Mouse (Mus musculus) limb, embryonic 12.5 days (tissue): ENCODE data around the gene Rab33a. TPM values are rescaled to one million over a fixed set of nuclear protein-coding genes. Genes with fewer than 3 reads are reported as not detected.

Experiments
- ATAC-seq: fragments of 200-750 bp; cut with Nextera tagmentation; 2 replicates; pipeline ENCODE4 v1.8.0; 2017; ENCODE audit warnings: low read depth, moderate TSS enrichment; ENCODE audit not compliant: insufficient number of reproducible peaks, insufficient read depth, low FRiP score, low TSS enrichment
- H3K27ac ChIP-seq: fragments of 300-500 bp; sonication (generic); 2 replicates; pipeline ENCODE4 v1.5.1; 2016; ENCODE audit warnings: mild to moderate bottlenecking, moderate library complexity
- H3K27me3 ChIP-seq: fragments of 300-500 bp; sonication (generic); 2 replicates; pipeline ENCODE4 v1.6.1; 2016; ENCODE audit warnings: mild to moderate bottlenecking, moderate library complexity
- H3K36me3 ChIP-seq: fragments of 300-500 bp; sonication (generic); 2 replicates; pipeline ENCODE4 v1.6.1; 2016; ENCODE audit warnings: mild to moderate bottlenecking, moderate library complexity
- H3K4me1 ChIP-seq: fragments of 300-500 bp; sonication (generic); replicated peaks from 2 replicates; pipeline ENCODE4 v1.6.1; 2016
- H3K4me2 ChIP-seq: fragments of 300-500 bp; sonication (generic); 2 replicates; pipeline ENCODE4 v1.6.1; 2016; ENCODE audit warnings: mild to moderate bottlenecking, moderate library complexity
- H3K4me3 ChIP-seq: fragments of 300-500 bp; sonication (generic); replicated peaks from 2 replicates; pipeline ENCODE4 v1.5.1; 2016; ENCODE audit warnings: mild to moderate bottlenecking
- H3K9ac ChIP-seq: fragments of 300-500 bp; sonication (generic); replicated peaks from 2 replicates; pipeline ENCODE4 v1.6.1; 2016; ENCODE audit warnings: mild to moderate bottlenecking, moderate library complexity
- H3K9me3 ChIP-seq: fragments of 300-500 bp; sonication (generic); 2 replicates; pipeline ENCODE4 v1.6.1; 2016; ENCODE audit warnings: mild to moderate bottlenecking, moderate library complexity
- WGBS: fragments of 180-500 bp; shearing (Covaris S2); methylation state at CpG from one replicate; pipeline ENCODE4 v1.1.7; 2016; 5-methylcytosine and 5-hydroxymethylcytosine counted together
- polyA plus RNA-seq: library from polyadenylated mRNA; unstranded; fragments of >200 nt; fragmentation: Nextera tagmentation; extraction: Ambion mirVana; gene quantifications from 2 replicates; pipeline ENCODE4 v1.2.1, GENCODE M21; 2016

The Rab33a gene
- polyA plus RNA-seq, 1 experiment from 2014 or later = 7.0 TPM

GRCm38 (mm10) chrX:48525866-48526265 lies 6.8 kb downstream of the Rab33a start:
- Histone ChIP-seq H3K4me2 (no peak overlapping the region), H3K9me3 (no peaks in the 10 kb centered on the region), H3K27me3 (no peaks in the 10 kb centered on the region), H3K36me3 (no peaks in the 10 kb centered on the region), H3K27ac (no peak overlapping the region), H3K9ac (no peak overlapping the region), H3K4me1 (no peaks in the 10 kb centered on the region), H3K4me3 (no peak overlapping the region)
- no peak for ATAC-seq
- WGBS = 57% methylated on average over 8 of the region's 8 CpGs

DNA sequence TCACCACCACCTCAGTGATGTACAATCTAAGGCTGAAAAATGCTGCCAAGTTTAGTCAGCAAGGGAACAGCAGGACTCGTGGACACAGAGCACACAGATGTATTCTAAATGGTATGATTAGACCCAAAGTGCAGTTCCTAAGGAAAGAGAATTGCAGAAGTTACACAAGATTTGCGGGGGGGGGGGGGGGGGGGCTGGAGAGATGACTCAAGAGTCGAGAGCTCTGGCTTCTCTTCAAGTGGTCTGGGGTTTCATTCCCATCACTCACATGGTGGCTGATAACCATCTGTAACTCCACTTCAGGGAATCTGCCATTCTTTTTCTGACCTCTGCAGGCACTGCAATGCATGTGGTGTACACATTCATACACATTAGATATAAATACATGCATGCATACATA lies 7.3 kb downstream of the Rab33a start:
- Histone ChIP-seq H3K27me3 (no peaks in the 10 kb centered on the region), H3K36me3 (no peaks in the 10 kb centered on the region), H3K4me1 (no peaks in the 10 kb centered on the region), H3K9me3 (no peaks in the 10 kb centered on the region), H3K9ac (no peak overlapping the region), H3K27ac (no peak overlapping the region), H3K4me2 (no peak overlapping the region), H3K4me3 (no peak overlapping the region)
- ATAC-seq = no peak
- WGBS = 63% methylated on average over 2 of the region's 3 CpGs

DNA sequence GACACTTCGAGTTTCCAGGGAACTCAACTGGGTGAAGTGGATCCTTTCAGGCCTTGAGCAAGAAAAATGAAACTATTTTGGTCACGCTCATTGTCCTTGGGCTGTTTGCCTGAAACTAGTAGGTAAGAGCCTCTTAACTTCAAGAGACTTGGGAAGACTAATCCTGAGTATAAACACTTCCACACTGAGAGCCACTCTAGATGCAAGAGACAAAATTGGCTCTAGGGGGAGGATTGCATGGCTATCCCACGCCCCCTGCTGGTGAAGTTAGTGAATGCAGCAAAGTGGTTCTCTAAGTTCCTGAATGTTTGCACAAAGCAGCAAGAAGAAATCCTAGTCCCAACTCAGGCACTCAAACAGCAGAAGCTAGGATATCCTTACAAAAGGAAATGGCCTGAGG lies 13.1 kb downstream of the Rab33a start:
- ATAC-seq = no peak
- WGBS = 40% methylated on average over 3 of the region's 3 CpGs
- H3K9me3 ChIP-seq = no peaks in the 10 kb centered on the region
- no peak overlapping the region for H3K4me3 ChIP-seq
- H3K27me3 ChIP-seq = no peaks in the 10 kb centered on the region
- no peak overlapping the region for H3K27ac ChIP-seq
- H3K4me2 ChIP-seq = no peak overlapping the region
- H3K36me3 ChIP-seq = no peaks in the 10 kb centered on the region
- H3K9ac ChIP-seq = no peak overlapping the region
- H3K4me1 ChIP-seq = no peaks in the 10 kb centered on the region

Other genes with a start within 250 kb of the Rab33a start
- gene Bcorl1, start 177.9 kb upstream of the Rab33a start, polyA plus RNA-seq = 5.0 and 5.3 TPM in 2 replicates
- 2.6 and 2.7 TPM in 2 replicates for gene Elf4, start 56.2 kb upstream of the Rab33a start, polyA plus RNA-seq
- 80.1 and 80.3 TPM in 2 replicates for gene Aifm1, start 5.7 kb upstream of the Rab33a start, polyA plus RNA-seq
- 19.6 and 19.7 TPM in 2 replicates for gene Zfp280c, start 75.2 kb downstream of the Rab33a start, polyA plus RNA-seq
- gene Slc25a14, start 104.1 kb downstream of the Rab33a start, polyA plus RNA-seq = 16.6 and 20.1 TPM in 2 replicates
- not detected in 2 replicates for gene Gpr119, start 155.2 kb downstream of the Rab33a start, polyA plus RNA-seq
- 22.4 and 25.4 TPM in 2 replicates for gene Rbmx2, start 175.7 kb downstream of the Rab33a start, polyA plus RNA-seq